Mouse (Mus musculus): ENCODE data around the gene Cers5. TPM values are rescaled to one million over a fixed set of nuclear protein-coding genes. Genes with fewer than 3 reads are reported as not detected.
"Not testable (repeated sequence)": the region's sequence is repeated elsewhere in the genome, so short reads cannot be mapped to it uniquely, and the experiment has no call there.

Cers5 gene
- polyA plus RNA-seq, 1 experiment = 23.4 TPM

GRCm38 (mm10) chr15:99703104-99703503 is 69.6 kb downstream of the Cers5 start:
- Histone ChIP-seq H3K4me3 (ENCODE audit: control insufficient read depth, low read depth, low read length) (no peak overlapping the region), H3K4me1 (ENCODE audit: control insufficient read depth, insufficient read depth, low read length) (peaks cover 14% of the 10 kb centered on the region), H3K36me3 (ENCODE audit: control insufficient read depth, insufficient read depth, low read length) (peaks cover 3% of the 10 kb centered on the region), H3K27me3 (ENCODE audit: control insufficient read depth, insufficient read depth, low read length) (no peaks in the 10 kb centered on the region), H3K27ac (ENCODE audit: control insufficient read depth, insufficient read depth, low read depth, low read length) (no peak overlapping the region)
- TF ChIP-seq POLR2A (IDR thresholded peaks at IDR 0.05; ENCODE audit: control insufficient read depth, low read depth, low read length) = no peak
- no peak for TF ChIP-seq CTCF (IDR thresholded peaks at IDR 0.05; ENCODE audit: control insufficient read depth, insufficient read depth, insufficient replicate concordance, low read depth, low read length)

DNA sequence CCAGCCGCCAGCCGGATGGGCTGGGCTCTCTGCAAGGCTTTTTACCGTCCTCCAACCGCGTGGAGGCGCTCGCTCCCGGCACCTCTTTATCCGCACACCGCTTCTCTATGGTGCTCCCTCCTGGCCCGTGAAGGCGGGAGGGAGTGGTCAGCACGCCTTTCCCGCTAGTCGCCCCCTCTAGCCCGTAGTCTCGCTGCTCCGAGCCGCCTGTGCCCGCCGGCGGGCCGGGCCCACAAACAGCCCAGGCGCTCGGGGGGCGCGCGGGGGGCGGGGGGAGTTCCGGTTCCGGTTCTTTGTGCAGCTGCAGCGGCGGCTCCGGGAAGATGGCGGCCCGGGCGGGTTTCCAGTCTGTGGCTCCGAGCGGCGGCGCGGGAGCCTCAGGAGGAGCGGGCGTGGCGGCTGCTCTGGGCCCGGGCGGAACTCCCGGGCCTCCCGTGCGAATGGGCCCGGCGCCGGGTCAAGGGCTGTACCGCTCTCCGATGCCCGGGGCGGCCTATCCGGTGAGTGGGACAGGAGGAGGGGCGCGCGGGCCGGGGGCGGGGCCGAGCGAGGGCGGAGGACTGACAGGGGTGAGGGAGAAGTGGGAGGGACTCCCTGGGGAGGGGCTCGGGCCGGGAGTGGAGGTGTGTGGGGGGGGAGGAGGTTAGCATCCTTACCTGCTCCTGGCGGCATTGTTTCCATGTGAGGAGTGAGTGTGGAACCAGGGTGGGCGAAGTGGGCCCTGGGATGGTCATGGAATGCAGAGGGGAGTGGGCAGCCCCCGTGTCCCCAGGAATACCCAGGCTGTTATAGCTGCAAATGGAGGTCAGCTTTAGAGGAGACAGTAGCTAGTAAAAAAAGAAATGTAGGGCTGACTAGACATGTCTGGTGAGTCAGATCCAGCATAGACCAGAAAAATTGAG is 70.4 kb downstream of the Cers5 start, which contains the start of gene Smarcd1:
Gene Smarcd1 (plus strand): TSS at position 131 of the 902 bp plus-strand sequence.
- H3K27ac ChIP-seq (ENCODE audit: control insufficient read depth, insufficient read depth, low read depth, low read length) = peak within 1 kb of the TSS; percentile 72
- peak within 1 kb of the TSS; percentile 88 for H3K4me3 ChIP-seq (ENCODE audit: control insufficient read depth, low read depth, low read length)
- peaks cover 3% of the 10 kb centered on the region for H3K36me3 ChIP-seq (ENCODE audit: control insufficient read depth, insufficient read depth, low read length)
- H3K27me3 ChIP-seq (ENCODE audit: control insufficient read depth, insufficient read depth, low read length) = no peaks in the 10 kb centered on the region
- H3K4me1 ChIP-seq (ENCODE audit: control insufficient read depth, insufficient read depth, low read length) = peaks cover 14% of the 10 kb centered on the region
- TF ChIP-seq POLR2A (IDR thresholded peaks at IDR 0.05; ENCODE audit: control insufficient read depth, low read depth, low read length) = peak; percentile 43
- TF ChIP-seq CTCF (IDR thresholded peaks at IDR 0.05; ENCODE audit: control insufficient read depth, insufficient read depth, insufficient replicate concordance, low read depth, low read length) = peak; percentile 92; the same call in 1 of the 2 replicates

GRCm38 (mm10) chr15:99701640-99701998 is 71.1 kb downstream of the Cers5 start:
- H3K4me1 ChIP-seq (ENCODE audit: control insufficient read depth, insufficient read depth, low read length) = peaks cover 14% of the 10 kb centered on the region
- not testable (repeated sequence) for H3K27me3 ChIP-seq (ENCODE audit: control insufficient read depth, insufficient read depth, low read length); H3K36me3 ChIP-seq (ENCODE audit: control insufficient read depth, insufficient read depth, low read length); H3K27ac ChIP-seq (ENCODE audit: control insufficient read depth, insufficient read depth, low read depth, low read length)
- peak overlapping the region; percentile 88 for H3K4me3 ChIP-seq (ENCODE audit: control insufficient read depth, low read depth, low read length)

- TF ChIP-seq CTCF (IDR thresholded peaks at IDR 0.05; ENCODE audit: control insufficient read depth, insufficient read depth, insufficient replicate concordance, low read depth, low read length) (no peak), POLR2A (IDR thresholded peaks at IDR 0.05; ENCODE audit: control insufficient read depth, low read depth, low read length) (no peak)
Observed at GRCm38 (mm10) chr15:99700219-99701106, 72.2 kb downstream of the Cers5 start.

DNA sequence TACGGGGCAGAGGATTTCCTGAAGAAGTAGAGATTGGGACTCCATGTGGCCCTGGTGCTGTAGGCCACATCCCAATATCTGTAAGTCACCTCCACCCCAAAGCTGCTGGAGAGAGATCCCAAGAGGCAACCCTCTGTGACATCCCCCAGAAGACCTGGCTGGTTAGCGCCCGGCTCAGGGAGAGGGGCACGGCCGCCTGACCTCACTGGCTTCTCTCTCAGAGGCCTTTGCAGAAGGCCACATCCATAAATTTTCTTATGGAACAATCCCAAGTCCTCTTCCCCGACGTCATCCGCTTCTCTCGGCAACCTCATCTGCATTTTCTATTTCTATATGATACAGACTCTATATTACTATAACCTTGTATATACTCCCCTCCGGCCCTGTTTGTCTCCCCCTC is 73.0 kb downstream of the Cers5 start:
- Histone ChIP-seq H3K4me1 (ENCODE audit: control insufficient read depth, insufficient read depth, low read length) (peaks cover 14% of the 10 kb centered on the region), H3K27ac (ENCODE audit: control insufficient read depth, insufficient read depth, low read depth, low read length) (no peak overlapping the region), H3K27me3 (ENCODE audit: control insufficient read depth, insufficient read depth, low read length) (no peaks in the 10 kb centered on the region), H3K36me3 (ENCODE audit: control insufficient read depth, insufficient read depth, low read length) (peaks cover 3% of the 10 kb centered on the region), H3K4me3 (ENCODE audit: control insufficient read depth, low read depth, low read length) (no peak overlapping the region)
- TF ChIP-seq CTCF (IDR thresholded peaks at IDR 0.05; ENCODE audit: control insufficient read depth, insufficient read depth, insufficient replicate concordance, low read depth, low read length) (no peak), POLR2A (IDR thresholded peaks at IDR 0.05; ENCODE audit: control insufficient read depth, low read depth, low read length) (no peak)

More at GRCm38 (mm10) chr15:99700219-99701106, 72.2 kb downstream of the Cers5 start:
- H3K4me1 ChIP-seq (ENCODE audit: control insufficient read depth, insufficient read depth, low read length) = peaks cover 14% of the 10 kb centered on the region
- H3K27ac ChIP-seq (ENCODE audit: control insufficient read depth, insufficient read depth, low read depth, low read length) = no peak overlapping the region
- H3K36me3 ChIP-seq (ENCODE audit: control insufficient read depth, insufficient read depth, low read length) = peaks cover 3% of the 10 kb centered on the region
- no peaks in the 10 kb centered on the region for H3K27me3 ChIP-seq (ENCODE audit: control insufficient read depth, insufficient read depth, low read length)
- H3K4me3 ChIP-seq (ENCODE audit: control insufficient read depth, low read depth, low read length) = no peak overlapping the region

DNA sequence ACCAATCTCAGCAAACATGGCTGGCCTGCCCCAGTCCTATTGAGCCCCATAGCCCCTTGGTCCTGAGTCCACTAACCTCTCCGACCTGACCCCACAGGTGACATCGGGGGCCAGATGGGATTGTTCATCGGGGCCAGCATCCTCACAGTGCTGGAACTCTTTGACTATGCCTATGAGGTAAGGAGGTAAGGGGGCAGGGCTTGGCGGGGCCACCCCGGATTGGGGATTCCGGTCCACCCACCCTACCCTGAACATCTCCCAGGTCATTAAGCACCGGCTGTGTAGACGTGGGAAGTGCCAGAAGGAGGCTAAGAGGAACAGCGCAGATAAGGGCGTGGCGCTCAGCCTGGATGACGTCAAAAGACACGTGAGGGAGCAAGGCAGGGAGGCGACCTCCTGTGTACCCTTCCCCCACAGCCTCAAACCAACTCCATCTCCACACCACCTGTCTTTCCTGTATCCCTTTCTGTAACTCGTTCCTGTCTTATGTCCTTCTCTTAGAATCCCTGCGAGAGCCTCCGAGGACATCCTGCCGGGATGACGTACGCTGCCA is 74.1 kb downstream of the Cers5 start:
- TF ChIP-seq POLR2A (IDR thresholded peaks at IDR 0.05; ENCODE audit: control insufficient read depth, low read depth, low read length) = no peak
- TF ChIP-seq CTCF (IDR thresholded peaks at IDR 0.05; ENCODE audit: control insufficient read depth, insufficient read depth, insufficient replicate concordance, low read depth, low read length) = no peak
- Histone ChIP-seq H3K27ac (ENCODE audit: control insufficient read depth, insufficient read depth, low read depth, low read length) (no peak overlapping the region), H3K4me3 (ENCODE audit: control insufficient read depth, low read depth, low read length) (no peak overlapping the region)

DNA sequence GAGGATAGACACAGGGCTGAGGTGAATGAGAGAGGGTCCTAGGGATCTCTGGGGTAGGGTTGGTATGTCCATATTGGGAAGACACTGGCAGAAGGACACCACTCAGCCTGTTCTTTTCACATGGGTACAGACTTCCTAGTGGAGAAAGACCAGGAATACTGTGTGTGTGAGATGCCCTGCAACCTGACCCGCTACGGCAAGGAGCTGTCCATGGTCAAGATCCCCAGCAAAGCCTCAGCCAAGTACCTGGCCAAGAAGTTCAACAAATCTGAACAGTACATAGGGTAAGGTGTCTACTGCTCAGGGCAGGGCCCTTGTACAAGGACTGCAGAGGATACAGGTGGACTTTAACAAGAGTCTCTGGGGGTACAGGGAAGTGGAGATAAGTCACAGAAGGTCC is 75.4 kb downstream of the Cers5 start:
- no peaks in the 10 kb centered on the region for H3K27me3 ChIP-seq (ENCODE audit: control insufficient read depth, insufficient read depth, low read length)
- H3K4me1 ChIP-seq (ENCODE audit: control insufficient read depth, insufficient read depth, low read length) = peaks cover 11% of the 10 kb centered on the region
- H3K27ac ChIP-seq (ENCODE audit: control insufficient read depth, insufficient read depth, low read depth, low read length) = no peak overlapping the region
- no peak overlapping the region for H3K4me3 ChIP-seq (ENCODE audit: control insufficient read depth, low read depth, low read length)
- TF ChIP-seq CTCF (IDR thresholded peaks at IDR 0.05; ENCODE audit: control insufficient read depth, insufficient read depth, insufficient replicate concordance, low read depth, low read length) (no peak), POLR2A (IDR thresholded peaks at IDR 0.05; ENCODE audit: control insufficient read depth, low read depth, low read length) (no peak)
- H3K36me3 ChIP-seq (ENCODE audit: control insufficient read depth, insufficient read depth, low read length) = no peaks in the 10 kb centered on the region

More for the DNA sequence above, 74.1 kb downstream of the Cers5 start:
- Histone ChIP-seq H3K27me3 (ENCODE audit: control insufficient read depth, insufficient read depth, low read length) (no peaks in the 10 kb centered on the region), H3K36me3 (ENCODE audit: control insufficient read depth, insufficient read depth, low read length) (no peaks in the 10 kb centered on the region), H3K4me1 (ENCODE audit: control insufficient read depth, insufficient read depth, low read length) (peaks cover 14% of the 10 kb centered on the region)
